In the genomic region with DNA sequence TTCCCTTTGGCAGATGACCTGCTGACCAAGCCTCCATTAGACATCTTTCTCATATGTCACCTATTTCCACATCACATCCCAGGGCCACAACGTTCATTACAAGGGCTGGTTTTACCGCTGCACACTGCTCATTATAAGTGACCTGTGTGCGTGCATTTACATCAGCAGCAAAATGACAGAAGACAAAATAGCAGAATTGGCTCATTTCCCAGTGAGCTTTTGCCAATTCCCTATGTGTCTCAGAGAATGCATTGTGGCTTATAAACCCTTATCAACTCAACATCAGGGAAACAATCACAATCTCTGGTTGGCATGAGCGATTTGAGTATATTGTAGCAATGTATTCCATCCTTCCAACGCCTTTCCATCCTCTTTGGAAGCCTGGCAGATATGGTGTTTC, we compare ENCODE assay signal across 19 mouse cellular contexts.
DNase-seq lines count a peak whose midpoint lies in the region; ATAC-seq lines count a peak whose summit lies in the region.
"Had no signal": no experiment of that assay in that cellular context is flagged by ENCODE, and none has a peak within 500 bp of the region (broad histone marks: within the 10 kb centered on the region; RNA-seq: fewer than 3 reads in every experiment).

No protein-coding gene starts in this region.

- H3K36me3 ChIP-seq in forebrain, embryonic 14.5 days (ENCODE audit: control insufficient read depth, insufficient read depth, low read length): no peaks in the 10 kb centered on the region
- H3K36me3 ChIP-seq in forebrain, embryonic 11.5 days (ENCODE audit: control insufficient read depth, insufficient read depth, low read length): no peaks in the 10 kb centered on the region
- H3K36me3 ChIP-seq in lung, embryonic 15.5 days: no peaks in the 10 kb centered on the region
- H3K36me3 ChIP-seq: embryonic facial prominence, embryonic 15.5 days; heart, embryonic 12.5 days; hindbrain, embryonic 10.5 days; hindbrain, embryonic 15.5 days had no signal

- WGBS in forebrain, embryonic 14.5 days: 36% methylated on average over 5 of the region's 5 CpGs
- 87% methylated on average over 5 of the region's 5 CpGs for WGBS in forebrain, embryonic 11.5 days
- 50% methylated on average over 5 of the region's 5 CpGs for WGBS in lung, embryonic 15.5 days

- H3K27ac ChIP-seq in forebrain, embryonic 14.5 days (ENCODE audit: low read depth, low read length): no peak overlapping the region
- no peak overlapping the region for H3K27ac ChIP-seq in forebrain, embryonic 11.5 days (ENCODE audit: low read depth, low read length)
- H3K27ac ChIP-seq in lung, embryonic 15.5 days: 0 out of 2 replicates have a peak overlapping the region, but pooled peaks have one; percentile 51
- H3K27ac ChIP-seq: embryonic facial prominence, embryonic 15.5 days; gastrocnemius, adult 2 months; hindbrain, embryonic 10.5 days; hindbrain, embryonic 15.5 days had no signal

- no peak overlapping the region for H3K4me2 ChIP-seq in forebrain, embryonic 14.5 days (ENCODE audit: low read length)
- H3K4me2 ChIP-seq in forebrain, embryonic 11.5 days (ENCODE audit: low read depth, low read length, severe bottlenecking): no peak overlapping the region
- no peak overlapping the region for H3K4me2 ChIP-seq in lung, embryonic 15.5 days
- H3K4me2 ChIP-seq: embryonic facial prominence, embryonic 15.5 days; heart, embryonic 12.5 days; hindbrain, embryonic 15.5 days had no signal

- DNase-seq in forebrain, embryonic 14.5 days (ENCODE audit: low spot score): peak; percentile 72
- no peak for DNase-seq in forebrain, embryonic 11.5 days (ENCODE audit: low spot score)
- no peak for DNase-seq in lung, postnatal 4 days
- peak; percentile 15 for DNase-seq in brain, adult 2 months (ENCODE audit: low read depth, low spot score)
- no peak for DNase-seq in embryo, embryonic 9.5 days (ENCODE audit: extremely low spot score)
- DNase-seq: adrenal gland, adult 8-10 months; adrenal gland, postnatal 36 days; cerebellum, adult 18-20 months; cerebellum, adult 9-11 months; gastrocnemius, adult 2 months; gastrocnemius, postnatal 25 days had no signal

- H3K4me1 ChIP-seq in forebrain, embryonic 14.5 days (ENCODE audit: control insufficient read depth, insufficient read depth, low read length): peaks cover 7% of the 10 kb centered on the region; the same call in 1 of the 2 replicates
- H3K4me1 ChIP-seq in forebrain, embryonic 11.5 days (replicated peaks; ENCODE audit: control insufficient read depth, insufficient read depth, low read length): no peaks in the 10 kb centered on the region
- H3K4me1 ChIP-seq in lung, embryonic 15.5 days: peaks cover 9% of the 10 kb centered on the region; the same call in 1 of the 2 replicates
- H3K4me1 ChIP-seq: embryonic facial prominence, embryonic 15.5 days; hindbrain, embryonic 10.5 days; hindbrain, embryonic 15.5 days had no signal

- no peaks in the 10 kb centered on the region for H3K9me3 ChIP-seq in forebrain, embryonic 14.5 days (replicated peaks; ENCODE audit: control insufficient read depth, low read length)
- H3K9me3 ChIP-seq in forebrain, embryonic 11.5 days (ENCODE audit: control insufficient read depth, low read length): no peaks in the 10 kb centered on the region
- no peaks in the 10 kb centered on the region for H3K9me3 ChIP-seq in lung, embryonic 15.5 days
- H3K9me3 ChIP-seq: embryonic facial prominence, embryonic 15.5 days; heart, embryonic 12.5 days; hindbrain, embryonic 10.5 days; hindbrain, embryonic 15.5 days had no signal

- H3K4me3 ChIP-seq in forebrain, embryonic 14.5 days (ENCODE audit: low read depth, low read length): no peak overlapping the region
- no peak overlapping the region for H3K4me3 ChIP-seq in forebrain, embryonic 11.5 days (ENCODE audit: low read depth, low read length)
- no peak overlapping the region for H3K4me3 ChIP-seq in lung, embryonic 15.5 days
- H3K4me3 ChIP-seq: embryonic facial prominence, embryonic 15.5 days; erythroblast, embryonic 14.5 days; gastrocnemius, adult 2 months; heart, embryonic 12.5 days; hindbrain, embryonic 10.5 days; hindbrain, embryonic 15.5 days had no signal

- H3K9ac ChIP-seq in forebrain, embryonic 14.5 days (ENCODE audit: low read length): no peak overlapping the region
- no peak overlapping the region for H3K9ac ChIP-seq in forebrain, embryonic 11.5 days (ENCODE audit: low read length)
- no peak overlapping the region for H3K9ac ChIP-seq in lung, embryonic 15.5 days
- H3K9ac ChIP-seq: embryonic facial prominence, embryonic 15.5 days; heart, embryonic 12.5 days; hindbrain, embryonic 15.5 days had no signal

- H3K27me3 ChIP-seq in forebrain, embryonic 14.5 days (replicated peaks; ENCODE audit: control insufficient read depth, insufficient read depth, low read length): no peaks in the 10 kb centered on the region
- no peaks in the 10 kb centered on the region for H3K27me3 ChIP-seq in forebrain, embryonic 11.5 days (ENCODE audit: control insufficient read depth, insufficient read depth, low read length)
- H3K27me3 ChIP-seq in lung, embryonic 15.5 days: no peaks in the 10 kb centered on the region
- H3K27me3 ChIP-seq: embryonic facial prominence, embryonic 15.5 days; heart, embryonic 12.5 days; hindbrain, embryonic 15.5 days had no signal

- peak; percentile 29; the same call in 1 of the 2 replicates for ATAC-seq in forebrain, embryonic 14.5 days
- ATAC-seq in forebrain, embryonic 11.5 days (replicated peaks; ENCODE audit: low FRiP score): no peak
- no peak for ATAC-seq in lung, embryonic 15.5 days (ENCODE audit: borderline replicate concordance, extremely low read depth, low FRiP score, low TSS enrichment)
- ATAC-seq: inflammation-experienced regulatory T-cells, adult 6 months; intestine, postnatal 0 days had no signal

Comparison
In these comparisons a context has a peak if more than half of its experiments do, and no peak if none do; other contexts are left out.
1. DNase-seq: peak in forebrain, embryonic 14.5 days (single experiment) and brain, adult 2 months (single experiment); none in forebrain, embryonic 11.5 days (single experiment), lung, postnatal 4 days (0 of 2) and embryo, embryonic 9.5 days (single experiment).